Mouse (Mus musculus) hindlimb bud, embryonic 11.5 days (tissue): ENCODE measurements around the gene Dynlrb2.
A peak's percentile ranks its signal among the peaks of the same experiment; 100 is the strongest.

Experiments
- DNase-seq: peaks from one replicate; pipeline ENCODE4 v3.0.0-alpha.2; 2012; ENCODE audit warnings: low read depth, low spot score; ENCODE audit errors: extremely low spot score

Dynlrb2 gene

DNA sequence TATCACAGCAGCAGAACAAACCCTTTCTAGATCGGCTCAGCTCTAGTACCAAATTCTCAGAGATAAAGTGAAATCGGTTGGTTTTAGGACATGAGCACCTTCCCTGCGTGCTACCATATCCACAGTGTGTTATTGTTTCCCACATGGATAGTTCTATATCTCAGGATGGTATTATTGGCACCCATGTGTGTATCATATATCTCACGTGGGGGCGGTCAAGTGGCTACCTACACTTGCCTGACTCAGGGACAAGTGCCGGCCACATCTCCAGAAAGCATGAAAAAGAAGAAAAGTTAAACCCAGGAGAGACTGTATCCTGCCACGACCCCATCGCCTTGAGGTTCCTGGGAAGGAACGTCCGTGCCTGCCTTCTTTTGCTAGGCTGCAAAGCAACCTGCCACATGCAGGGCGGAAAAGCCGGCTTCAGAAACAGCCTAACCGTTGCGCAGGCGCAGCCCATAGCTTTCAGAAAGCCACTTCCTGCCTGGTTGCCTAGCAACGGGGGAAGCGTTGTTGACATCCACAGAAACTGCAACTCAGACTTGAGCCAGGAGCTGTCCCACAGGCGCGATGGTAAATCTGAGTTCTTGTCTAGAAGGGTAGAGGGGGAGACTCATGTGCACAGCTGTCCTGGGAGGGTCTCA is at the start of gene Dynlrb2:
Dynlrb2 (plus strand) TSS at position 498 of the 644 bp plus-strand sequence.
- DNase-seq, result peak; percentile 88

DNA sequence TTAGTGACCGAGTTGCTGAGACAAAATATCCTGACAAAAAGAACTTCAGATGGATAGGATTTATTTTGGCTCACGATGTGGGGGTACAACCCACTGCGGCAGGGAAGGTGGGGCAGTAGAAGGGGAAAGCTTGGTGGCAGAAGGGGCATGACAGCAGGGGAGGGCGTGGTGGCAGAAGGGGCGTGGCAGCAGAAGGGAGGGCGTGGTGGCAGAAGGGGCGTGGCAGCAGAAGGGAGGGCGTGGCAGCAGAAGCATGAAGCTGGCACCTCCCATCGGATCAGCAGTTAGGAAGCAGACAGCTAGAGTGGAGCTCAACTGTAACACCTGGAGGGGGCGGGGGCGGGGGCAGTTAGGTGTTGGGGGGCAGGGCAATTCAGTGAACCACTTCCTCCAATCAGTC is 46.2 kb upstream of the Dynlrb2 start:
- no peak for DNase-seq

GRCm38 (mm10) chr8:116461472-116461871 is 43.3 kb upstream of the Dynlrb2 start:
- no peak for DNase-seq

DNA sequence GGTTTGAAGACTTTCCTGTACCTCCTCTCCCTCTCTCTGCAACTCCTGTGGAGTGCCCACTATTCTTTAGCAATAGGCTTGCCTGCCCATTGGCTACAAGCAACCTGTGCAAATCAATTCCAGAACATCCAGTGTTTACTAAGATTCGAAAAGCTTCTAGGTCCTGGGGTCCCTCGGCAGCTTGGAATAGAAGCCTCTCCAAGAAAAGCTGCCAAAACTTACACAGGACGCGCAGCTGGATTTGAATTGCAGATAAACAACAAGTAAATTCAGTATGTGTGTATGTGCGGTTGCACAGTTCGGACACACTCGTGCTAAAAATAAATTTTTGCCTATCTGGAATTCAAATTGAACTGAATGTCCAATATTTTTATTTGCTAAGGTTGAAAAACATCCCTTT is 38.2 kb upstream of the Dynlrb2 start:
- DNase-seq, result no peak

DNA sequence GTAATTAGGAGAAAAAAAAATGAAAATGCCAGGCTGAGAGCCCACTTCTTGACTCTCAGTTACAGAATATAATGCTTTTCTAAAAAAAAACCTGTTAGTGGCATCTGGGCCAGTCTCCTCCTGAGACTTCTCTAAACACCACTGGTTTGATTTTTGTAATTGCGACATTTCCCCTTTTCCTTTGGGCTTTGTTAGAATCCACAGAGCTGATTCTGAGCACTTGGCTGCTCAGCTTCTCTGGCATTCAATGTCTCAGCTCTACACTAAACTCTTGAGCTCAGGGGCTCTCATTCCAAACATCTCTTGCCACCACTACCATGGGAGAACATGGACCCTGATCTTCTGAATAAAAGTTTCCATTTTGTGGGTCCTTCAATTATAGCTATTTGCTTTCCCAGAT is 37.7 kb upstream of the Dynlrb2 start:
- DNase-seq, result no peak

GRCm38 (mm10) chr8:116477941-116478340 is 26.8 kb upstream of the Dynlrb2 start:
- no peak for DNase-seq

DNA sequence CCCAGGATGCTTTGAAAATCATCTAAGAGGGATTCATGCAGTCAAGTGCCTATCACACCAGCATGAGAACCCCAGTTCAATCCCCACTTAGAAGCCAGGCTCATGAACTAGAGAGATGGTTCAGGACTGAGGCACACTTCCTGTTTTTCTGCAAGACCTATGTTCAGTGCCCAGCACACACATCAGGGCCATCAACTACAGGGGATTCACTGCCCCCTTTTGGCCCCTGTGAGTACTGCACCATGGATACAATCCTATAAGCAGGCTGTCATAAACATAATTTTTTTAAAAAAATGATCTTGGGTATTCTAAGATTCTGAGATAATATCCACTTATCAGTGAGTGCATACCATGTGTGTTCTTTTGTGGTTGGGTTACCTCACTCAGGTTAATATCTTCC is 26.1 kb upstream of the Dynlrb2 start:
- DNase-seq, result no peak

- DNase-seq, result peak; percentile 84
Observed at GRCm38 (mm10) chr8:116480894-116481293, 23.9 kb upstream of the Dynlrb2 start.

GRCm38 (mm10) chr8:116482738-116483137 is 22.0 kb upstream of the Dynlrb2 start:
- no peak for DNase-seq

GRCm38 (mm10) chr8:116484087-116484486 is 20.7 kb upstream of the Dynlrb2 start:
- no peak for DNase-seq

- DNase-seq, result no peak
Observed at GRCm38 (mm10) chr8:116488546-116488945, 16.2 kb upstream of the Dynlrb2 start.

DNA sequence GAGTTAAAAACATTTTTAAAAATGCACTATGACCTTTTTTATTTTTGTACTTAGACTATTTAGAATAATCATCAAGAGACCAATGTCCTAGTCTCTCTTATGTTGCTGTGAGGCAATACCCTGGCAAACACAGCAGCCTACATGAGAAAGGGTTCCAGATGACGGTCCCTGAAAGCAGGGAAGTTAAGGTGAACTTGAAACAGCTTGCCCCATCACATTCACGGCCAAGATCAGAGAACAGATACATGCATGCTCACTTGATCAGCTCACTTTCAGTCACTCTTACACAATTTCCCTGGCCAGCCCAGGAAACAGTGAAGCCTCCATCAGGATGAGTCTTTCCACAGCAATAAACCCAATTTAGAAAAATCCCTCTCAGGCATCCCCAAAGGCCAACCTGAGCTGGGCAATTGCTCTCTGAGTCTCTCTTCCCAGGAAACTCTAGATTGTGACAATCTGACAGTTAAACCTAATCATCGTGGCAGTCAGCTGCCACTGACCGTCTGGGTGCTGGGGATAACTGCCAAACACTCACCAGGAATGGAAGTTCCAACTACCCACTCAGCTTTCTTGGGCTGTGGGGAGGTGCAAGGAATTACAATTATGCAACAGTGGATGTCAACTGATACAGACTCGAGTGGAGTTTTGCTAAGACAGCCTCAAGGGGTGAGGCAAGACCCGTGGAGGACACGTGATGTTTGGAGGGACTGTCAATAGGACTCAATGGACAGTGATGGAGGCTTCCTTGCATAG is 4.5 kb upstream of the Dynlrb2 start:
- no peak for DNase-seq

- DNase-seq, result no peak
Observed at GRCm38 (mm10) chr8:116508721-116509120, 3.9 kb downstream of the Dynlrb2 start.

DNA sequence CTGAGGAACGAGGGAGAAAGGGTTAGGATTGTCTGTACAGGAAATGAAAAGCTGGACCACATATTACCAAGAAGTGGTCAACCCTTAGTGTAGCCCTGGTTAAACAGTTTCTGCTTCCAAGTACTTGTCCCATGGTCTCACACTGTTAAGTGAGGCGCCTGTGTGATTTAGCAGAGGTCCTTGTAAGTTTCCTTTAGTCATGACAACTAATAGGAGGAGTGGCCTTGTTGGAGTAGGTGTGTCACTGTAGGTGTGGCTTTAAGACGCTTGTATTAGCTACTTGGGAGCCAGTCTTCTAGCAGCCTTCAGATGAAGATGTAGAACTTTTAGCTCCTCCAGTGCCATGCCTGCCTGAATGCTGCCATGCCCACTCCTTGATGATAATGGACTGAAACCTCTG is 4.5 kb downstream of the Dynlrb2 start:
- DNase-seq, result no peak

DNA sequence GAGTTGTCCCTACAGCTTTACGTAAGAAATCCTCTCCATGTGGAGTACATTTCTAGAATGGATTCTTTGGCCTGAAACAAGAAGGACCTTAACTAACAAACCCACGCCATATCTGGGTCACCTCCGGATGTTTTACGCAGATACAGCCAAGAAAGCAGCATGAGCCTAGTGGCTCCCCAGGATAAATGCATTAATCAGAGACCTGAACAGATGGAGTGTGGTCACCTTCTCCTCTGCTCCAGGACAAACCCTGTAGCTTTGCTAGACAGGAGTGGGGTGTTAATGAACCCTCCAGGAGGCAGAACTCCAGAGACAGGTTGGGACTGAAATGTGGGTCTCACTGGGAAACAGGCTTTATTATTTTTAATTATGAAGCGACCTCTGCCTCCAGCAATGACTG is 14.9 kb downstream of the Dynlrb2 start:
- DNase-seq, result no peak

GRCm38 (mm10) chr8:116521208-116521607 is 16.4 kb downstream of the Dynlrb2 start:
- no peak for DNase-seq

DNA sequence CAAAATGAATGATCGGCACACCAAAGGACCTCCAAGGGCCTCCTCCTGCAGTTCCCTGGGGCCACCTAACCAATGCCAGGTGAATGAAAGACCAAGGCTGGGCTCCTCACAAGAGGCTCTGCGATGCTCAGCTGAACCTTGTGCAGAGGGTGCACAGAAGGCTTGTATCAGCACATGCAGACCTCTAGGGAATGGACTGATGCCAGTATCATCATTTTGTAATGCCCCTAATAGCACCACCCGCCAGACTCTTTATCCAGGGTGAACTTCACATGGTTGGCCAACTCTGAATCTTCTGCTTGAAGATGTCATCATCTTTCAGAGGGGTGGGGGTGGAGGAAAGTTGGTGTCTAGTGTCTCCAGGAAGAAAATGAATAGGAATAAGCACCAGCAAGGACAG is 16.9 kb downstream of the Dynlrb2 start:
- no peak for DNase-seq

GRCm38 (mm10) chr8:116522104-116522767 is 17.5 kb downstream of the Dynlrb2 start:
- DNase-seq, result no peak

GRCm38 (mm10) chr8:116524915-116525314 is 20.1 kb downstream of the Dynlrb2 start:
- DNase-seq, result no peak

DNA sequence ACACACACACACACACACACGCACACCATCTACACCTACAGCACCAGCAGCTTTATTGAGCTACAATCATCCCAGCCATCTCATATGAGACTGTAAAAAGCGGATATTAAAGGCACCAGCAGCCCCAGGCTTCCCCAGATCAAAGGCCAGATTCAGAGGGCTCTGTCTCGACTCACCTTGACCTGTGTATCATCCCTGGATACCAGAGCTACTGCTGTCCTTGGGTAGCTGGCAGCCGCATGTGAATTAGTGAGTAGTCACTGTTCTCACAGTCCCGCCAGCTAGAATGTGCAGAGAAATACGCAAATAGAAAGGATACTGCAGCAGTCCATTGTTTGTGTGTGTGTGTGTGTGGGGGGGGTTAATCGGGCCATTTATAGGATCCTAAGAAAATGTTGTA is 24.0 kb downstream of the Dynlrb2 start:
- DNase-seq, result no peak

- no peak for DNase-seq
Observed at GRCm38 (mm10) chr8:116533081-116533480, 28.3 kb downstream of the Dynlrb2 start.

DNA sequence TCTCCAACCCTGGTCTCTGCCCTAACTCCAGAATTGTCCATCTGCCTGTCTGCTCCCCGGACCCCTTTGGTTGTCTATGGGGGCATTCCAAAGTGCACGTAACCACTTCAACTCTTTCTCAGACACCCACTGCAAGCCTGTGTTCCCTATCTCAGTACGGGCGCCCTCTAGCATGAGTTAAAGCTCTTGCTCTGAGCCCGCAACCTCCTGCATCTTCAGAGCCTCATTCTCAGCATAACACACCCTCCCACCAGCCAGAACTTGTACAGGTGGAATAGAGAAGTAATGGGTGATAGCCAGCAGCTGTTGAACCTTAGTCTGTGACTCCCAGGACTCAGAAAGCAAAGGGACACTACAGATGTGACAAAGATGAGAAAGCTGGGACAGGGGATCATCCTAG is 32.0 kb downstream of the Dynlrb2 start:
- no peak for DNase-seq
